Mouse (Mus musculus): ENCODE measurements around the gene Ykt6. TPM values are rescaled to one million over a fixed set of nuclear protein-coding genes. Genes with fewer than 3 reads are reported as not detected.

Gene Ykt6
- polyA plus RNA-seq, 1 experiment from 2014 or later, result 56.0 TPM

GRCm38 (mm10) chr11:5980108-5980507 is 24.6 kb downstream of the Ykt6 start:
- Histone ChIP-seq H3K27ac (replicated peaks) (no peak overlapping the region), H3K4me1 (peaks cover 34% of the 10 kb centered on the region), H3K4me3 (no peak overlapping the region), H3K9me3 (no peaks in the 10 kb centered on the region), H3K36me3 (replicated peaks) (no peaks in the 10 kb centered on the region), H3K27me3 (replicated peaks; ENCODE audit: low read depth, poor library complexity, severe bottlenecking) (no peaks in the 10 kb centered on the region)
- WGBS, result 95% methylated on average over 2 of the region's 2 CpGs
- no peak for DNase-seq (ENCODE audit: low spot score)

- no peaks in the 10 kb centered on the region for H3K27me3 ChIP-seq (replicated peaks; ENCODE audit: low read depth, poor library complexity, severe bottlenecking)
- no peaks in the 10 kb centered on the region for H3K36me3 ChIP-seq (replicated peaks)
- H3K9me3 ChIP-seq, result no peaks in the 10 kb centered on the region
- peaks cover 30% of the 10 kb centered on the region for H3K4me1 ChIP-seq
- H3K27ac ChIP-seq (replicated peaks), result no peak overlapping the region
- no peak overlapping the region for H3K4me3 ChIP-seq
- no peak for DNase-seq (ENCODE audit: low spot score)
- WGBS, result 71% methylated on average over 8 of the region's 8 CpGs
Observed at GRCm38 (mm10) chr11:5980561-5980960, 25.1 kb downstream of the Ykt6 start.

DNA sequence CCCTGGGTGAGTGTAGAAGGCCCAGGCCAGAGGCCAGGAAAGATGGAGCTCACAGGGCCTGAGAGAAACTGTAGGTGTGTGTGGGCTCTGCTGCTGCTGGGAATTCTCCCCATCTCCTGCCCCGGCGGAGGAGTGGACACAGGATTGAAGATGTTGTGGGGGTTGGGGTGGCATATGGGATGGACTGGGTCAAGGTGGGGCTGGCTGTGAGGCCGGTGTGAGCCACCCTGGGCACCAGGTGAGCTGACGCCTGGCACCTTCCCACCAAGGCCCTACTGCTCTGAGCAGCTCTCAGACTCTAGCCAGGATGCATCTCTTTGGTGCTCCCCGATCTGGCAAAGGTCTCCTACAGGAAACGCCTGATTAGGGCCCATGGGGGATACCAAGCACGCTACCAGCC is 25.8 kb downstream of the Ykt6 start:
- Histone ChIP-seq H3K36me3 (replicated peaks) (no peaks in the 10 kb centered on the region), H3K4me1 (peaks cover 23% of the 10 kb centered on the region), H3K27ac (replicated peaks) (no peak overlapping the region), H3K9me3 (no peaks in the 10 kb centered on the region), H3K27me3 (replicated peaks; ENCODE audit: low read depth, poor library complexity, severe bottlenecking) (no peaks in the 10 kb centered on the region), H3K4me3 (no peak overlapping the region)
- WGBS, result 87% methylated on average over 7 of the region's 7 CpGs
- no peak for DNase-seq (ENCODE audit: low spot score)

DNA sequence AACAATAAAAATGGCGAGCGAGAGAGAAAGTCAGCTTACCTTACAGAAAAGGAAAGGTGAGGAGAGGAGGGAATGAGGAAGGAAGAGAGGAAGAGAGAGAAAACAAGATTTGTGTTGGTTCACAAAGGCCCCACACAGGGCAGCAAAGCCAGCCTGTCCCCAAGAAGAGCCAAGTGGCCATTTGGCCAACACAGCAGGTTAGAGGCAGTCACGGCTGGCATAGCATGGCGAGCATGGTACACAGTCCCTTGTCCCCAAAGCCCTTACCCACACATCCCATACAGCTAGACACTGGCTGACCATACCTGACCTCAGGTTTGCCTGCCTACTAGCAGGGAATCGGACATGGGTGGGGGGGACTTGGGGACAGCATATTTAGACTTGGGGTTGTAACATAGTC is 28.1 kb downstream of the Ykt6 start:
- no peak overlapping the region for H3K4me3 ChIP-seq
- H3K27ac ChIP-seq (replicated peaks), result no peak overlapping the region
- 93% methylated on average over 5 of the region's 5 CpGs for WGBS
- no peaks in the 10 kb centered on the region for H3K27me3 ChIP-seq (replicated peaks; ENCODE audit: low read depth, poor library complexity, severe bottlenecking)
- H3K36me3 ChIP-seq (replicated peaks), result no peaks in the 10 kb centered on the region
- no peaks in the 10 kb centered on the region for H3K9me3 ChIP-seq
- no peak for DNase-seq (ENCODE audit: low spot score)
- H3K4me1 ChIP-seq, result peaks cover 10% of the 10 kb centered on the region

- Histone ChIP-seq H3K9me3 (no peaks in the 10 kb centered on the region), H3K27me3 (replicated peaks; ENCODE audit: low read depth, poor library complexity, severe bottlenecking) (no peaks in the 10 kb centered on the region), H3K27ac (replicated peaks) (no peak overlapping the region), H3K4me1 (no peaks in the 10 kb centered on the region), H3K36me3 (replicated peaks) (no peaks in the 10 kb centered on the region), H3K4me3 (no peak overlapping the region)
- 85% methylated on average over 10 of the region's 10 CpGs for WGBS
- DNase-seq (ENCODE audit: low spot score), result no peak
Observed at GRCm38 (mm10) chr11:5988126-5988525, 32.6 kb downstream of the Ykt6 start.

DNA sequence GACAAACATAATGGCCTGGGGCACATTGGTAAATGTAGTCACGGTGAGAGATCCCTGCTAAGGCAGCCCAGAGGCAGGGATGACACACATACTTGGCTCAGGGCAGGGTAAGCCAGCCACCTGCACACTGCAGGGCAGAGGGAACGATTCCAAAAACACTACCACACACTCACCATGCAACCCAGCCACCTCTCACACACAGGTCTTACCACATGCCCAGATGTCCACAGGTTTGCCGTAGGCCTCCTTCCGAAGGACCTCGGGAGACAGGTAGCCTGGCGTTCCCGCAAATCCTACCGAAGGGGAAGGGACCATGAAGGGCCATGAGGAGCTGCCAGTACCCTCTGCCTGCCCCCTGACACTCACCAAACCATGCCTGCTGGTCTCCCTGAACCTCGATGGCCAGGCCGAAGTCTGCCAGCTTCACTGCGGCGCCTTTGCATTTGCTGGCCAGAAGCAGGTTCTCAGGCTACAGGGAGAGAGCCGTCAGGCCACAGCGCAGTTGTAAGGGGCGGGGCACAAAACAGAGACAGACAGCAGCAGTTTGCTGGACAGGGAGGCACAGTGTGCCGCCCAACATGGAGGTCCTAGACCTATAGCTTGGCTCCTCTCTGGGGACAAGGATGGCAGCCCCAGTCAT is 34.6 kb downstream of the Ykt6 start:
- Histone ChIP-seq H3K36me3 (replicated peaks) (no peaks in the 10 kb centered on the region), H3K27ac (replicated peaks) (no peak overlapping the region), H3K27me3 (replicated peaks; ENCODE audit: low read depth, poor library complexity, severe bottlenecking) (no peaks in the 10 kb centered on the region), H3K4me1 (no peaks in the 10 kb centered on the region), H3K9me3 (no peaks in the 10 kb centered on the region), H3K4me3 (no peak overlapping the region)
- no peak for DNase-seq (ENCODE audit: low spot score)
- 83% methylated on average over 16 of the region's 16 CpGs for WGBS

DNA sequence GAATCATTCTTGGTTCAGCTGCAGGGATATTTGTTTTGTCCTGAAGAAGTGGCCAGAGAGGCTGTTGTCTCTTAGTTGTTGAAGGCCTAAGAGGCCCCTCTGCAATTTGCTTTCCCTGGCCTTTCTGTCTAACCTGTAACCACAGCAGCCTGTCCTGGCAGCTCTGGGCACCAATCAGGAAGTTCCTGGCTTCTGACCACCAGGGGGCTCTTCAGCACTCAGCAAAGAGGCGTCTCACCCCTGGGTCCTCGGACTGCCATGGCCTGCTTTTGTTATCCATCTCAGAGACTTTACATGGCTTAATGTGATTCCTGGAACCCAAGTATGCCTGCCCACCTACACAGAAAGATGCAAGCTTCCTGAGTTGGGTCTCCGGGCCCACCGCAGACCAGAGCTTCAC is 35.4 kb downstream of the Ykt6 start:
- Histone ChIP-seq H3K27ac (replicated peaks) (peak overlapping the region; percentile 36; the same call in 1 of the 2 replicates), H3K36me3 (replicated peaks) (no peaks in the 10 kb centered on the region), H3K27me3 (replicated peaks; ENCODE audit: low read depth, poor library complexity, severe bottlenecking) (no peaks in the 10 kb centered on the region), H3K9me3 (no peaks in the 10 kb centered on the region), H3K4me3 (no peak overlapping the region), H3K4me1 (no peaks in the 10 kb centered on the region)
- WGBS, result 38% methylated on average over 4 of the region's 4 CpGs
- DNase-seq (ENCODE audit: low spot score), result peak; percentile 72

DNA sequence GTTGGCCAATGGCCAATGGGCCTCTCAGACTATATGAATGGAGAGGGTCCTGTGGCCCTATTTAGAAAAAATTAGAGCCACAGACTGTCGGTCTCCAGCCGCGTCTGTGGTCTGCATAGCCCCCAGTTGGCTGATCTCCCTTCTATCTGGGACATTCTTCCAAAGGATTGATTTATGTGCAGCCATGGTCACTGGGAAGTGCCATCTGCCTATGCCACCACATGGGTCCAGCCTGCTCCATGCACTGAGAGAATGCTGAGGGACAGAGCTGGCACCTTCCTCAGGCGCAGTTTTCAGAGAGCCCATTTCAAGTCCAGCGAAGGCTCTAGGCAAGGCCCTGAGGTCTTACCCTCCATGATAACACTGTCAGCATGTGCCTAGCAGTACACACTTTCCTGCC is 38.7 kb downstream of the Ykt6 start:
- H3K4me3 ChIP-seq, result no peak overlapping the region
- DNase-seq (ENCODE audit: low spot score), result no peak
- H3K4me1 ChIP-seq, result no peaks in the 10 kb centered on the region
- H3K36me3 ChIP-seq (replicated peaks), result no peaks in the 10 kb centered on the region
- no peaks in the 10 kb centered on the region for H3K9me3 ChIP-seq
- no peak overlapping the region for H3K27ac ChIP-seq (replicated peaks)
- H3K27me3 ChIP-seq (replicated peaks; ENCODE audit: low read depth, poor library complexity, severe bottlenecking), result no peaks in the 10 kb centered on the region
- WGBS, result 92% methylated on average over 5 of the region's 5 CpGs

DNA sequence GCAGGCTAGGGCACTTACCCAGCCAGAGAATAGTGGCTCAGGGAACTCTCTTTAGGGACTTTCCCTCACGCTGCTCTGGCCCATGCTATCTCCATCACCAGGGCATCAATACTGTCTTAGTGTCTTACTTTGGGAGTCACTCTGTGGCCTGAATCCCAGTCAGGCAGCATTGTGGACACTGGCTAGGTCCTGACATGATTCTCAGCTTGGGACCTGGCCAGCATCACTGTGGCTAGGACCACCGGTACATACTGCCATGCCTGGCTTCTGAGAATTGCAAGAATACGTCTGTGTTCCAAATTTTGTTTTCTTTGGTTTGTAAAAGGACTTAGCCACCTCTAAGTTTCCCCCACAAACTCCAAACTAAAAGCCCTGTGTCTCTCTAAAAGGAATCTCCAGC is 39.4 kb downstream of the Ykt6 start:
- no peak overlapping the region for H3K4me3 ChIP-seq
- H3K9me3 ChIP-seq, result no peaks in the 10 kb centered on the region
- peaks cover 5% of the 10 kb centered on the region for H3K4me1 ChIP-seq
- no peak for DNase-seq (ENCODE audit: low spot score)
- no peaks in the 10 kb centered on the region for H3K27me3 ChIP-seq (replicated peaks; ENCODE audit: low read depth, poor library complexity, severe bottlenecking)
- H3K36me3 ChIP-seq (replicated peaks), result no peaks in the 10 kb centered on the region
- WGBS, result 78% methylated on average over 3 of the region's 3 CpGs
- H3K27ac ChIP-seq (replicated peaks), result no peak overlapping the region

DNA sequence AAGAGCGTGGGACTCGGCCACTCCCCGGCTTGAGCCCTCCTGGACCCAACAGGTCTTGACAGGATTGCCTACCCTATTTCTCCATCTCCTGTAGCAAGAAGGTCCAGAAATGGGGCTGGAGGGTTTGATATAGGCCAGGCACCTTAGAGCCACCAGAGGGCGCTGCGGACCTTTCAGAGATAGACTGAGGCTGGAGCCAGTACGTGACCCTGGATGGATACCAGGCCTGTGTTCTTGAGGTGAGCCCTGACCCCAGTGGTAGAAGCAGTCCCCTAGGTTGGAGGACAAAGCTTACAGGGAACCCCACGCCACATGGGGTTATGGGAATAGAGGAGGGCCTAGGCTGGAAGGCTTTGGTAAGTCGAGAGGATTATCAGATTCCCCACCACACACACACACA is 40.5 kb downstream of the Ykt6 start:
- Histone ChIP-seq H3K36me3 (replicated peaks) (no peaks in the 10 kb centered on the region), H3K9me3 (no peaks in the 10 kb centered on the region), H3K4me3 (no peak overlapping the region), H3K27me3 (replicated peaks; ENCODE audit: low read depth, poor library complexity, severe bottlenecking) (no peaks in the 10 kb centered on the region), H3K4me1 (peaks cover 16% of the 10 kb centered on the region), H3K27ac (replicated peaks) (no peak overlapping the region)
- WGBS, result 21% methylated on average over 8 of the region's 8 CpGs
- DNase-seq (ENCODE audit: low spot score), result peak; percentile 85

DNA sequence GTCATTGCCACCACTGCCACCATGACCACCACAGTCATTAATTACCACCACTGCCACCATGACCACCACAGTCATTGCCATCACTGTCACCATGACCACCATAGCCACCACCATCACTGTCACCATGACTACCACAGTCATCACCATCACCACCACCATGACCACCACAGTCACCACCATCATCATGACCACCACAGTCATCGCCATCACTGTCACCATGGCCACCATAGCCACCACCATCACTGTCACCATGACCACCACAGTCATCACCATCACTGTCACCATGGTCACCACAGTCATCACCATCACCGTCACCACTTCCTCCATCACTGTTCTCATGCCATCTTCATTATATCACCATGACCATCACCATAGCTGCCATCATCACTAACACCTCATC is 43.0 kb downstream of the Ykt6 start:
- Histone ChIP-seq H3K27ac (replicated peaks) (no peak overlapping the region), H3K27me3 (replicated peaks; ENCODE audit: low read depth, poor library complexity, severe bottlenecking) (peaks cover 11% of the 10 kb centered on the region), H3K4me1 (peaks cover 21% of the 10 kb centered on the region), H3K4me3 (no peak overlapping the region), H3K9me3 (no peaks in the 10 kb centered on the region), H3K36me3 (replicated peaks) (no peaks in the 10 kb centered on the region)
- no peak for DNase-seq (ENCODE audit: low spot score)
- 94% methylated on average over 2 of the region's 2 CpGs for WGBS

DNA sequence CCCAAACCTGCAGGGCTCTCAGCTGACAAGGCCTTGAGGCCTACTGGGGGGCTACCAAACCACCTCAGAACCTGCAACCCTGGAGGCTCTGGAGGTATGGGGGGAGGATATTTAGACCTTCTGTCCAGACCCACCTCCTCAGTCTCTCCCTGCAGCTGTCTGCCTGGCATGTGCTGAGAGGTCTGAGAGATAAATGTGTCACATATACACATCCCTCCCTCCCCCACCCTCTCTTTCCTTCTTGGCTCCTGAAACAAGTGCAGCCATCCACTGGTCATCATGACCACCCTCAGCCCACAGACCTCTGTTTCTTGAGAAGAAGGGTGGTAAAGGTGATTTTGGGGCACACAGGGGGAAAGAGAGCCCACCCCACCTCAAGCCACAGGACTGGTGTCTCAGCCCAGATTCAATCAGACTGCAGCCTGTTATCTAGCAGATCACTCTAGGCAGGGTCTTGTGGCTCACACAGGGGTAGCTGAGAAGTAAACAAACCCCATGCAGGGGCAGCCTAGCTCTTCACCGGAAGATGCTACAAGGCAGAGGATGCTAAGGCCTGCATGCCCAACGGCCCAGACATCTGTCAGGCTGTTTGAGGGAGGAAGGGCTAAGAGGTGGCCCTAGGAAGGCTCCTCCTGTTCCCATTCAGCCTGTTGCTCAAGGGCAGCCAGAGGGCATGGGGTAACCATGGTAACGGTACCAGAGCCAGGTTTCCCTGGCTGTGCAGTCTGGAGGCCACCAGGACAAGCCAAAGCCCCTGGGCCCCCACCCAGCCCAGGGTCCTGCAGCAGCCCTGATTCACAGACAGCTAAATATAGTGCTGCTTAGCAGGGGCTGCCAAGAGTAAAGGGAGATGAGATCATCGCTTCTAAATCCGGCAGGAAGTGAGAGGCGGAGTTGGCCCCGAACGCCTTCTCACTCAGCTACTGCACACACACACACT is 44.6 kb downstream of the Ykt6 start:
- H3K36me3 ChIP-seq (replicated peaks), result no peaks in the 10 kb centered on the region
- 27% methylated on average over 8 of the region's 8 CpGs for WGBS
- peak overlapping the region; percentile 70 for H3K27ac ChIP-seq (replicated peaks)
- no peaks in the 10 kb centered on the region for H3K9me3 ChIP-seq
- H3K4me3 ChIP-seq, result 0 out of 2 replicates have a peak overlapping the region, but pooled peaks have one; percentile 0
- H3K27me3 ChIP-seq (replicated peaks; ENCODE audit: low read depth, poor library complexity, severe bottlenecking), result peaks cover 28% of the 10 kb centered on the region
- peaks cover 21% of the 10 kb centered on the region for H3K4me1 ChIP-seq
- peak; percentile 74 for DNase-seq (ENCODE audit: low spot score)
